Mouse (Mus musculus) MEL (cell line): ENCODE data around the gene Krt79. TPM values are rescaled to one million over a fixed set of nuclear protein-coding genes. Genes with fewer than 3 reads are reported as not detected.

ENCODE experiments used
- DNase-seq: peaks from one replicate; pipeline ENCODE4 v3.0.0; 2011; ENCODE audit warnings: low read depth, low spot score
- H3K27ac ChIP-seq: 2 replicates; pipeline ENCODE4 v1.5.1; 2012; ENCODE audit warnings: low read depth, mild to moderate bottlenecking, control low read depth, low read length, moderate library complexity; ENCODE audit not compliant: control insufficient read depth
- H3K27me3 ChIP-seq, 2 experiments: fragments of 150-350 bp in 1 of 2; sonication (generic) in 1 of 2; 2 replicates each; pipeline ENCODE4 v1.6.1; 2012; ENCODE audit warnings: low read length in 2 of 2, mild to moderate bottlenecking in 2 of 2, improper control_type of control experiment in 1 of 2, moderate library complexity in 1 of 2; ENCODE audit not compliant: insufficient read depth in 2 of 2, control insufficient read depth in 1 of 2
- H3K36me3 ChIP-seq, 2 experiments: 2 replicates each; pipeline ENCODE4 v1.6.1; 2012 to 2014; ENCODE audit warnings: low read length in 2 of 2, improper control_type of control experiment in 1 of 2, inconsistent platforms in 1 of 2, mild to moderate bottlenecking in 1 of 2; ENCODE audit not compliant: insufficient read depth in 2 of 2, control insufficient read depth in 1 of 2
- H3K4me1 ChIP-seq, 2 experiments: fragments of 150-350 bp in 1 of 2; sonication (generic) in 1 of 2; 2 replicates each; pipeline ENCODE4 v1.6.1; 2012; ENCODE audit warnings: low read length in 2 of 2, improper control_type of control experiment in 1 of 2, mild to moderate bottlenecking in 1 of 2; ENCODE audit not compliant: insufficient read depth in 2 of 2, control insufficient read depth in 1 of 2
- H3K4me3 ChIP-seq, 2 experiments: fragments of 150-350 bp in 1 of 2; sonication (generic) in 1 of 2; 2 replicates each; pipeline ENCODE4 v1.5.1; 2012; ENCODE audit warnings: low read depth in 2 of 2, low read length in 2 of 2, mild to moderate bottlenecking in 2 of 2, moderate library complexity in 2 of 2, control low read depth in 1 of 2, improper control_type of control experiment in 1 of 2; ENCODE audit not compliant: control insufficient read depth in 1 of 2, insufficient read depth in 1 of 2
- H3K79me2 ChIP-seq: 2 replicates; pipeline ENCODE4 v1.6.1; 2012; ENCODE audit warnings: mild to moderate bottlenecking, low read length, moderate library complexity; ENCODE audit not compliant: control insufficient read depth, poor library complexity, insufficient read depth
- H3K9ac ChIP-seq: 2 replicates; pipeline ENCODE4 v1.6.1; 2012; ENCODE audit warnings: low read depth, mild to moderate bottlenecking, control low read depth, low read length, moderate library complexity; ENCODE audit not compliant: control insufficient read depth, poor library complexity, severe bottlenecking
- H3K9me3 ChIP-seq: fragments of 150-350 bp; sonication (generic); replicated peaks from 2 replicates; pipeline ENCODE4 v1.6.1; 2012; ENCODE audit warnings: mild to moderate bottlenecking, low read length, improper control_type of control experiment, moderate library complexity; ENCODE audit not compliant: insufficient read depth
- CHD1 ChIP-seq: IDR thresholded peaks from 2 replicates; pipeline ENCODE4 v1.6.1; 2012; ENCODE audit warnings: low read depth, mild to moderate bottlenecking, inconsistent platforms, low read length, improper control_type of control experiment
- CTCF ChIP-seq, 3 experiments: IDR thresholded peaks in 2 of 3; conservative IDR thresholded peaks in 1 of 3; 2 replicates each; pipeline ENCODE4 v1.5.1; 2011 to 2012; ENCODE audit warnings: low read length in 3 of 3, low read depth in 2 of 3, mild to moderate bottlenecking in 2 of 3, improper control_type of control experiment in 1 of 3, inconsistent platforms in 1 of 3, mixed read lengths in 1 of 3, moderate library complexity in 1 of 3; ENCODE audit not compliant: control insufficient read depth in 1 of 3, insufficient read depth in 1 of 3, poor library complexity in 1 of 3, severe bottlenecking in 1 of 3
- ELF1 ChIP-seq: IDR thresholded peaks from 2 replicates; pipeline ENCODE4 v1.6.1; 2014; ENCODE audit warnings: low read depth, mild to moderate bottlenecking, inconsistent platforms, low read length, improper control_type of control experiment, moderate library complexity
- EP300 ChIP-seq, 2 experiments: IDR thresholded peaks; 2 replicates each; pipeline ENCODE4 v1.6.1; 2011; ENCODE audit warnings: improper control_type of control experiment in 2 of 2, low read length in 2 of 2, low read depth in 1 of 2, mild to moderate bottlenecking in 1 of 2
- GABPA ChIP-seq: IDR thresholded peaks from 2 replicates; pipeline ENCODE4 v1.6.1; 2012; ENCODE audit warnings: low read depth, mild to moderate bottlenecking, inconsistent platforms, low read length, improper control_type of control experiment, moderate library complexity
- KAT2A ChIP-seq: conservative IDR thresholded peaks from 2 replicates; pipeline ENCODE4 v1.6.1; 2012; ENCODE audit warnings: low read depth, low read length, improper control_type of control experiment, inconsistent platforms
- MAFK ChIP-seq: IDR thresholded peaks from 2 replicates; pipeline ENCODE4 v1.6.1; 2011; ENCODE audit warnings: low read depth, mild to moderate bottlenecking, low read length, improper control_type of control experiment, borderline replicate concordance
- MAX ChIP-seq: IDR thresholded peaks from 2 replicates; pipeline ENCODE4 v1.6.1; 2011; ENCODE audit warnings: low read length, improper control_type of control experiment
- MAZ ChIP-seq: IDR thresholded peaks from 2 replicates; pipeline ENCODE4 v1.6.1; 2012; ENCODE audit warnings: low read depth, mild to moderate bottlenecking, inconsistent platforms, low read length, improper control_type of control experiment
- MEF2A ChIP-seq: IDR thresholded peaks from 2 replicates; pipeline ENCODE4 v1.6.1; 2014; ENCODE audit warnings: low read depth, mild to moderate bottlenecking, inconsistent platforms, low read length, improper control_type of control experiment; ENCODE audit not compliant: poor library complexity, insufficient replicate concordance, severe bottlenecking; ENCODE audit errors: extremely low read depth
- MXI1 ChIP-seq: IDR thresholded peaks from 2 replicates; pipeline ENCODE4 v1.6.1; 2011; ENCODE audit warnings: mild to moderate bottlenecking, low read depth, low read length, improper control_type of control experiment
- MYB ChIP-seq: IDR thresholded peaks from 2 replicates; pipeline ENCODE4 v1.6.1; 2011; ENCODE audit warnings: mild to moderate bottlenecking, low read depth, low read length, improper control_type of control experiment
- MYC ChIP-seq: IDR thresholded peaks from 2 replicates; pipeline ENCODE4 v1.6.1; 2011; ENCODE audit warnings: low read depth, mild to moderate bottlenecking, low read length, improper control_type of control experiment, moderate library complexity
- RAD21 ChIP-seq: IDR thresholded peaks from 2 replicates; pipeline ENCODE4 v1.6.1; 2011; ENCODE audit warnings: mild to moderate bottlenecking, low read depth, low read length, improper control_type of control experiment
- SMC3 ChIP-seq: IDR thresholded peaks from 2 replicates; pipeline ENCODE4 v1.6.1; 2011; ENCODE audit warnings: low read depth, low read length, improper control_type of control experiment
- USF1 ChIP-seq: IDR thresholded peaks from 2 replicates; pipeline ENCODE4 v1.6.1; 2014; ENCODE audit warnings: low read depth, mild to moderate bottlenecking, inconsistent platforms, low read length, improper control_type of control experiment, moderate library complexity
- ZC3H11A ChIP-seq: IDR thresholded peaks from 2 replicates; pipeline ENCODE4 v1.6.1; 2012; ENCODE audit warnings: low read depth, mild to moderate bottlenecking, inconsistent platforms, low read length, improper control_type of control experiment
- ZKSCAN1 ChIP-seq: IDR thresholded peaks from 2 replicates; pipeline ENCODE4 v1.6.1; 2012; ENCODE audit warnings: low read depth, mild to moderate bottlenecking, inconsistent platforms, low read length, improper control_type of control experiment, moderate library complexity
- ZMIZ1 ChIP-seq: IDR thresholded peaks from 2 replicates; pipeline ENCODE4 v1.6.1; 2012; ENCODE audit warnings: low read depth, mild to moderate bottlenecking, inconsistent platforms, low read length, improper control_type of control experiment, moderate library complexity
- polyA plus RNA-seq, 2 experiments: library from polyadenylated mRNA; stranded (reverse) in 1 of 2; unstranded in 1 of 2; fragments of >175 nt in 1 of 2; fragments of >200 nt in 1 of 2; gene quantifications; 2 replicates each; pipeline versions ENCODE4 v1.2.1 to v1.2.4; 2012; ENCODE audit warnings: low replicate concordance in 2 of 2, low read depth in 1 of 2; ENCODE audit not compliant: insufficient read length in 2 of 2, insufficient read depth in 1 of 2, missing spikeins in 1 of 2
- total RNA-seq: library from RNA; depleted of rRNA; stranded (reverse); fragments of 300-350 nt; gene quantifications from 2 replicates; pipeline ENCODE4 v1.2.3, GENCODE M21; 2012

Krt79 gene
- total and polyA plus RNA-seq, 3 experiments: not detected

GRCm38 (mm10) chr15:101954187-101954586 is 14.1 kb upstream of the Krt79 start, which contains the start of gene Krt78:
Krt78 (minus strand) TSS chr15:101954287.
- no peak within 1 kb of the TSS for H3K4me3 ChIP-seq
- H3K36me3 ChIP-seq: no peaks in the 10 kb centered on the region
- H3K4me1 ChIP-seq: no peaks in the 10 kb centered on the region
- H3K27me3 ChIP-seq: no peaks in the 10 kb centered on the region
- no peaks in the 10 kb centered on the region for H3K9me3 ChIP-seq
- no peaks in the 10 kb centered on the region for H3K79me2 ChIP-seq
- DNase-seq: no peak
- no peak within 1 kb of the TSS for H3K9ac ChIP-seq
- H3K27ac ChIP-seq: no peak within 1 kb of the TSS
- TF ChIP-seq MAFK: no peak
- no peak for TF ChIP-seq MYB
- no peak for TF ChIP-seq CHD1
- no peak for TF ChIP-seq ZMIZ1
- no peak for TF ChIP-seq ELF1
- TF ChIP-seq MEF2A: no peak
- TF ChIP-seq CTCF (IDR thresholded peaks at IDR 0.05 in 2 of 3, conservative IDR thresholded peaks at IDR 0.05 in 1 of 3; ENCODE audit: control insufficient read depth in 1 of 3, insufficient read depth in 1 of 3, low read depth in 2 of 3, low read length in 3 of 3, poor library complexity in 1 of 3, severe bottlenecking in 1 of 3): no peak
- no peak for TF ChIP-seq MYC
- TF ChIP-seq KAT2A: no peak
- no peak for TF ChIP-seq SMC3
- TF ChIP-seq MAZ: no peak
- TF ChIP-seq EP300 (IDR thresholded peaks at IDR 0.05; ENCODE audit: low read depth in 1 of 2, low read length in 2 of 2): no peak
- no peak for TF ChIP-seq ZC3H11A
- no peak for TF ChIP-seq USF1
- no peak for TF ChIP-seq MXI1

GRCm38 (mm10) chr15:101952733-101953474 is 12.8 kb upstream of the Krt79 start:
- Histone ChIP-seq H3K9me3 (no peaks in the 10 kb centered on the region), H3K27ac (no peak overlapping the region), H3K36me3 (no peaks in the 10 kb centered on the region), H3K27me3 (no peaks in the 10 kb centered on the region), H3K4me1 (no peaks in the 10 kb centered on the region), H3K79me2 (no peaks in the 10 kb centered on the region), H3K4me3 (no peak overlapping the region), H3K9ac (no peak overlapping the region)
- no peak for TF ChIP-seq MXI1
- TF ChIP-seq SMC3: no peak
- no peak for TF ChIP-seq MAX
- no peak for TF ChIP-seq ZMIZ1
- TF ChIP-seq ZKSCAN1: no peak
- no peak for TF ChIP-seq GABPA
- no peak for TF ChIP-seq MEF2A
- TF ChIP-seq RAD21: no peak
- no peak for TF ChIP-seq MYC
- no peak for TF ChIP-seq CTCF (IDR thresholded peaks at IDR 0.05 in 2 of 3, conservative IDR thresholded peaks at IDR 0.05 in 1 of 3; ENCODE audit: control insufficient read depth in 1 of 3, insufficient read depth in 1 of 3, low read depth in 2 of 3, low read length in 3 of 3, poor library complexity in 1 of 3, severe bottlenecking in 1 of 3)
- DNase-seq: no peak
